Mouse (Mus musculus): Measurements from ENCODE around the gene Lrrc23. TPM values are rescaled to one million over a fixed set of nuclear protein-coding genes. Genes with fewer than 3 reads are reported as not detected.

Lrrc23 gene
- polyA plus RNA-seq, 1 experiment from 2014 or later: 0.32 TPM

DNA sequence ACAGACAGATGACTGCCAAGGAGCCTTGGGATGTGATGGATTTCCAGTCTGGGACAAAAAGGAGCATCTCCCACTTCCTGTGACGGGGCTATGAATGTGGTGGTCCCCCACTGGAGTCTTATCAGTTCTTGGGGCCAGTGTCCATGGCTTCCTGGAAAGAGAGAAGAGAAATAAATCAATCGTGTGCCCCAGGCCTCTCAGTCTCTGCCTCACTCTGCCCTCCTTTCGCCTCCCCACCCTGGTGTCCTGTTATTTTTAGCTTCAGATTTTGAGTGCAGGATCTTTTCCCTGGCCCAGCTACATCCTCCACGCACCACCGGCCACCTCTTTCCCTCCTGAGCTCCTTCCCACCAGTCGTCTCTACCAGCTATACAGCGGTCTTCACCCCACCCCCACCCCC lies 9.5 kb downstream of the Lrrc23 start:
- H3K27me3 ChIP-seq (ENCODE audit: control insufficient read depth, insufficient read depth, low read length): no peaks in the 10 kb centered on the region
- no peak for ATAC-seq (ENCODE audit: insufficient number of reproducible peaks, insufficient read depth, low FRiP score, low read depth)
- peak overlapping the region; percentile 48; the same call in 1 of the 2 replicates for H3K4me3 ChIP-seq (ENCODE audit: low read depth, low read length)
- no peaks in the 10 kb centered on the region for H3K36me3 ChIP-seq (ENCODE audit: control insufficient read depth, insufficient read depth, low read length)
- H3K27ac ChIP-seq (ENCODE audit: low read length): no peak overlapping the region
- no peaks in the 10 kb centered on the region for H3K9me3 ChIP-seq (ENCODE audit: control insufficient read depth, low read depth, low read length)
- peaks cover 8% of the 10 kb centered on the region; the same call in 1 of the 2 replicates for H3K4me1 ChIP-seq (ENCODE audit: control insufficient read depth, insufficient read depth, low read length)
- 50% methylated on average over 7 of the region's 7 CpGs for WGBS
- H3K9ac ChIP-seq (replicated peaks; ENCODE audit: low read depth, low read length): 0 out of 2 replicates have a peak overlapping the region, but pooled peaks have one; percentile 30
- peak overlapping the region; percentile 84; the same call in 1 of the 2 replicates for H3K4me2 ChIP-seq (replicated peaks; ENCODE audit: low read depth, low read length)

- H3K4me1 ChIP-seq (ENCODE audit: control insufficient read depth, insufficient read depth, low read length): peaks cover 8% of the 10 kb centered on the region; the same call in 1 of the 2 replicates
- peak; percentile 68 for ATAC-seq (ENCODE audit: insufficient number of reproducible peaks, insufficient read depth, low FRiP score, low read depth)
- H3K9me3 ChIP-seq (ENCODE audit: control insufficient read depth, low read depth, low read length): no peaks in the 10 kb centered on the region
- no peak within 1 kb of the TSS for H3K27ac ChIP-seq (ENCODE audit: low read length)
- peak within 1 kb of the TSS; percentile 48 for H3K4me3 ChIP-seq (ENCODE audit: low read depth, low read length)
- 0 out of 2 replicates have a peak within 1 kb of the TSS, but pooled peaks have one; percentile 30 for H3K9ac ChIP-seq (replicated peaks; ENCODE audit: low read depth, low read length)
- under 1% methylated on average over 49 of the region's 54 CpGs for WGBS
- H3K36me3 ChIP-seq (ENCODE audit: control insufficient read depth, insufficient read depth, low read length): no peaks in the 10 kb centered on the region
- H3K27me3 ChIP-seq (ENCODE audit: control insufficient read depth, insufficient read depth, low read length): no peaks in the 10 kb centered on the region
- H3K4me2 ChIP-seq (replicated peaks; ENCODE audit: low read depth, low read length): peak within 1 kb of the TSS; percentile 84
These were observed 10.3 kb downstream of the Lrrc23 start, which contains the start of gene Eno2 for GRCm38 (mm10) chr6:124769101-124769765. Gene Eno2 (minus strand): TSS chr6:124769673.

- Histone ChIP-seq H3K9me3 (ENCODE audit: control insufficient read depth, low read depth, low read length) (no peaks in the 10 kb centered on the region), H3K4me1 (ENCODE audit: control insufficient read depth, insufficient read depth, low read length) (peaks cover 8% of the 10 kb centered on the region; the same call in 1 of the 2 replicates), H3K27me3 (ENCODE audit: control insufficient read depth, insufficient read depth, low read length) (no peaks in the 10 kb centered on the region), H3K27ac (ENCODE audit: low read length) (no peak overlapping the region), H3K4me3 (ENCODE audit: low read depth, low read length) (peak overlapping the region; percentile 48), H3K4me2 (replicated peaks; ENCODE audit: low read depth, low read length) (peak overlapping the region; percentile 84), H3K36me3 (ENCODE audit: control insufficient read depth, insufficient read depth, low read length) (no peaks in the 10 kb centered on the region), H3K9ac (replicated peaks; ENCODE audit: low read depth, low read length) (0 out of 2 replicates have a peak overlapping the region, but pooled peaks have one; percentile 8)
- 6% methylated on average over 9 of the region's 9 CpGs for WGBS
- no peak for ATAC-seq (ENCODE audit: insufficient number of reproducible peaks, insufficient read depth, low FRiP score, low read depth)
These were observed 10.9 kb downstream of the Lrrc23 start for GRCm38 (mm10) chr6:124768704-124769044.

DNA sequence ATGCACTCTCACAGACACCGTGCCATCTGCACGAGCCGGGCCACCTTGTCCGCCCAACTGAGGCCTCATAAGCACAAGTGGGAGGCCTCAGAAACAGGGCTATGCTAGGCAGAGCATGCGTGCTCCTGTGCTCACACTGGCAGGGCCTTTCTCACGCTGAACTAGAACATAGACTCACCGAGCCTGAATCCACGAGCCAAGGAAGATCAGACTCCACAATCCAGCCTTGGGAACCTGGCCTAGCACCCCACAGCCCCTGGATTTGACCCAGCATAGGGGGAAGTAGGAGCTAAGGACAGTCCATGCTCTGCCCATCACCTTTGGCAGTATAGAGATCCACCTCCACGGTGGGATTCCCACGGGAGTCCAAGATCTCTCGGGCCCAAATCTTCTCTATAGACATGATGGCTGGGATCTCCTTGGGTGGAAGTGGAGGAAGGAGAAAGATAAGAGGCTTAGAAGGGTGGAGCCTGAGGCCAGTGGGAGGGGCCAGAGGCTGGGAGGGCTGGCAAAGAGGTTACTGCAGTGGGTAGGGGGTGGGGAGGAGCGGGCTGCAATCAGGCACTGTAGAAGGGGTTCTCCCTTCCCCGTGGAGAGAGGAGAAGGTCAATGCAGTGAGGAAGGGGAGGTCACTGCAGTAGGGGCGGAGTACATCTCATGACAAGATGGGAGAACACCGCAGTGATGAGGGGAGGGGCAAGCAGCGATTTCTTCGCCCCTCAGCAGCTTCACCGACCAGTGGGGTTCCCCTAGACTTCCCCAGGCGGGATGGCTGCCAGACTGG lies 11.4 kb downstream of the Lrrc23 start:
- WGBS: 32% methylated on average over 18 of the region's 19 CpGs
- Histone ChIP-seq H3K36me3 (ENCODE audit: control insufficient read depth, insufficient read depth, low read length) (no peaks in the 10 kb centered on the region), H3K4me2 (replicated peaks; ENCODE audit: low read depth, low read length) (peak overlapping the region; percentile 84), H3K27ac (ENCODE audit: low read length) (no peak overlapping the region), H3K9me3 (ENCODE audit: control insufficient read depth, low read depth, low read length) (no peaks in the 10 kb centered on the region), H3K9ac (replicated peaks; ENCODE audit: low read depth, low read length) (no peak overlapping the region), H3K4me1 (ENCODE audit: control insufficient read depth, insufficient read depth, low read length) (peaks cover 8% of the 10 kb centered on the region; the same call in 1 of the 2 replicates), H3K27me3 (ENCODE audit: control insufficient read depth, insufficient read depth, low read length) (no peaks in the 10 kb centered on the region), H3K4me3 (ENCODE audit: low read depth, low read length) (peak overlapping the region; percentile 48)
- peak; percentile 24 for ATAC-seq (ENCODE audit: insufficient number of reproducible peaks, insufficient read depth, low FRiP score, low read depth)

DNA sequence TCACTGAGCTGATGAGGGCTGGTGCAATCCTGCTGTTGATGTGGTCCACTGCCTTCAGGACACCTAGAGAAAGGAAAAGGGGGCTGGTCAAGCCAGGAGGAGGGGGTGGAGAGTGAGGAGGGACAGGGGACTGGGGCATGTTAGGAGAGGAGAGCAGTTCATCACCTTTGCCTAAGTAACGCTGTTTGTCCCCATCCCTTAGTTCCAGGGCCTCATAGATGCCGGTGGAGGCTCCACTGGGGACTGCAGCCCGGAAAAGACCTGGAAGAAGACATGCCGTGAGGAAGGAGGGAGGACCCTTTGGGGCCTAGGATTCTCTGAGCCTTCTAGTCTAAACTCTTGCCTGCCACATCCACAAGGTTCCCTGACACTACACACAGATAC lies 12.0 kb downstream of the Lrrc23 start:
- Histone ChIP-seq H3K9ac (replicated peaks; ENCODE audit: low read depth, low read length) (no peak overlapping the region), H3K4me3 (ENCODE audit: low read depth, low read length) (no peak overlapping the region), H3K9me3 (ENCODE audit: control insufficient read depth, low read depth, low read length) (no peaks in the 10 kb centered on the region), H3K27ac (ENCODE audit: low read length) (no peak overlapping the region), H3K4me2 (replicated peaks; ENCODE audit: low read depth, low read length) (no peak overlapping the region), H3K27me3 (ENCODE audit: control insufficient read depth, insufficient read depth, low read length) (no peaks in the 10 kb centered on the region), H3K36me3 (ENCODE audit: control insufficient read depth, insufficient read depth, low read length) (no peaks in the 10 kb centered on the region), H3K4me1 (ENCODE audit: control insufficient read depth, insufficient read depth, low read length) (peaks cover 8% of the 10 kb centered on the region; the same call in 1 of the 2 replicates)
- no peak for ATAC-seq (ENCODE audit: insufficient number of reproducible peaks, insufficient read depth, low FRiP score, low read depth)
- 52% methylated on average over 4 of the region's 4 CpGs for WGBS

DNA sequence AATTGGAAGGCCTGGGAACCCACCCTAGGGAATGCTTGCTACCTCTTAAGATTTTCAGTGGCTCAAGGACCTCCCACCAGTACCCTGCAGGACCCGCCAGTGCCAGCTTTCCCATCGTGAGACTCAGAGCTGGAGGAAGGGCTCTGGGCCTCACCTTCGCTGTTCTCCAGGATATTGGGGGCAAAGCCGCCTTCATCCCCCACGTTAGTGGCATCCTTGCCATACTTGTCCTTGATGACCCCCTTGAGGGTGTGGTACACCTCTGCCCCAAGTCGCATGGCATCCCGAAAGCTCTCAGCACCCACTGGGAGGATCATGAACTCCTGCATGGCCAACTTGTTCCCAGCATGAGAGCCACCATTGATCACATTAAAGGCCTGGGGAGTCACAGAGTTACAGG lies 13.6 kb downstream of the Lrrc23 start:
- H3K4me2 ChIP-seq (replicated peaks; ENCODE audit: low read depth, low read length): no peak overlapping the region
- no peaks in the 10 kb centered on the region for H3K36me3 ChIP-seq (ENCODE audit: control insufficient read depth, insufficient read depth, low read length)

DNA sequence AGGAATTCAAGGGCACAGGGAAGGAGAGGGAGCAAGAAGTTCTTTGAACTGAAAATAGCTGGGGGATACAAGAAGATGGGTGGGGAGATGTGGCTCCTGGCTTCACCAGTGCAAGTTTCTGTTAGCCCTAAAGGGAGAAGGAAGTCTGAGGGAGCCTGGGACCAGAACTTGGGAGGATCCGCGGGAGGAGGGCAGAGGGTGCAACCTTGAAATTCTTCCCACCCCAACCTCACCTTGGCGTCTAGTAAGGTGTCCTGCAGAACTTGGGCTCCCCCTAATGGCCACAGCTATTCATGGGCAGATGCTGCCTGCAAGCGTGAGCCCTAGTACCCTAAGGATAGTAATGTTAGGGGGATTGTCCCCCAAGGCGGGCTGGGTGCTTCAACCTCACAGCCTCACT lies 20.3 kb downstream of the Lrrc23 start:
- Histone ChIP-seq H3K4me3 (ENCODE audit: low read depth, low read length) (no peak overlapping the region), H3K4me2 (replicated peaks; ENCODE audit: low read depth, low read length) (peak overlapping the region; percentile 83), H3K27ac (ENCODE audit: low read length) (peak overlapping the region; percentile 98), H3K36me3 (ENCODE audit: control insufficient read depth, insufficient read depth, low read length) (no peaks in the 10 kb centered on the region), H3K9ac (replicated peaks; ENCODE audit: low read depth, low read length) (no peak overlapping the region; the same call in 1 of the 2 replicates), H3K4me1 (ENCODE audit: control insufficient read depth, insufficient read depth, low read length) (peaks cover 32% of the 10 kb centered on the region; the same call in 1 of the 2 replicates), H3K27me3 (ENCODE audit: control insufficient read depth, insufficient read depth, low read length) (no peaks in the 10 kb centered on the region), H3K9me3 (ENCODE audit: control insufficient read depth, low read depth, low read length) (no peaks in the 10 kb centered on the region)
- ATAC-seq (ENCODE audit: insufficient number of reproducible peaks, insufficient read depth, low FRiP score, low read depth): 0 out of 2 replicates have a peak, but pooled peaks have one; percentile 8
- 5% methylated on average over 5 of the region's 5 CpGs for WGBS

More for the DNA sequence above, 13.6 kb downstream of the Lrrc23 start:
- Histone ChIP-seq H3K27me3 (ENCODE audit: control insufficient read depth, insufficient read depth, low read length) (no peaks in the 10 kb centered on the region), H3K4me1 (ENCODE audit: control insufficient read depth, insufficient read depth, low read length) (peaks cover 8% of the 10 kb centered on the region; the same call in 1 of the 2 replicates), H3K27ac (ENCODE audit: low read length) (no peak overlapping the region), H3K9me3 (ENCODE audit: control insufficient read depth, low read depth, low read length) (no peaks in the 10 kb centered on the region), H3K9ac (replicated peaks; ENCODE audit: low read depth, low read length) (no peak overlapping the region), H3K4me3 (ENCODE audit: low read depth, low read length) (no peak overlapping the region)
- ATAC-seq (ENCODE audit: insufficient number of reproducible peaks, insufficient read depth, low FRiP score, low read depth): no peak
- WGBS: 89% methylated on average over 7 of the region's 7 CpGs

- no peak for ATAC-seq (ENCODE audit: insufficient number of reproducible peaks, insufficient read depth, low FRiP score, low read depth)
- H3K27me3 ChIP-seq (ENCODE audit: control insufficient read depth, insufficient read depth, low read length): no peaks in the 10 kb centered on the region
- H3K9me3 ChIP-seq (ENCODE audit: control insufficient read depth, low read depth, low read length): no peaks in the 10 kb centered on the region
- H3K27ac ChIP-seq (ENCODE audit: low read length): peak overlapping the region; percentile 98
- peak overlapping the region; percentile 83 for H3K4me2 ChIP-seq (replicated peaks; ENCODE audit: low read depth, low read length)
- H3K9ac ChIP-seq (replicated peaks; ENCODE audit: low read depth, low read length): no peak overlapping the region; the same call in 1 of the 2 replicates
- H3K4me3 ChIP-seq (ENCODE audit: low read depth, low read length): 0 out of 2 replicates have a peak overlapping the region, but pooled peaks have one; percentile 85
- peaks cover 36% of the 10 kb centered on the region; the same call in 1 of the 2 replicates for H3K4me1 ChIP-seq (ENCODE audit: control insufficient read depth, insufficient read depth, low read length)
- WGBS: 58% methylated on average over 2 of the region's 2 CpGs
- no peaks in the 10 kb centered on the region for H3K36me3 ChIP-seq (ENCODE audit: control insufficient read depth, insufficient read depth, low read length)
These were observed 20.7 kb downstream of the Lrrc23 start for GRCm38 (mm10) chr6:124758849-124759232.
